ENCODE assay signal across 24 mouse cellular contexts in the genomic region with DNA sequence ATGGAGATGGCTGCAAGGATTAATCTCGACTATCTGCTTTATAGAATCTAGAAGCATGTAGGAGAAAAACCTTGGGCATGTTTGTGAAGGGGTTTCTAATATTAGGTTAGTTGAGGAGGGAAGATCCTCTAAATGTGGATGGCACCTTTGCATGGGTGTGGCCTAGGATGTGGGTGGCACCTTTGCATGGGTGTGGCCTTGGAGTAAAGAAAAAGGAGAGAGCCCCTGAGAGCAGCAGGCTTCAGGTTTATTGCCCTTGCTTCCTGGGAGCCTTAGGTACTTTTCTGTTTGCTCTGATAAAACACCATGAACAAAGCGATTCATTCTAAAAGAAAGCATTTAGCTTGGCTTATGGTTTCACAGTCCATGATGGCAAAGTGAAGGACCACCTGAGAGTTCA.
DNase-seq lines count a peak whose midpoint lies in the region; ATAC-seq and TF ChIP-seq lines count a peak whose summit lies in the region.
"Had no signal": no experiment of that assay in that cellular context is flagged by ENCODE, and none has a peak within 500 bp of the region (broad histone marks: within the 10 kb centered on the region; RNA-seq: fewer than 3 reads in every experiment).

No protein-coding gene starts in this region.

- peak overlapping the region; percentile 55; the same call in 1 of the 2 replicates for H3K27ac ChIP-seq in cerebellum, adult 2 months (ENCODE audit: insufficient read depth, low read length)
- no peak overlapping the region for H3K27ac ChIP-seq in intestine, postnatal 0 days (ENCODE audit: low read depth, low read length)
- H3K27ac ChIP-seq: embryonic facial prominence, embryonic 10.5 days; embryonic facial prominence, embryonic 12.5 days; forebrain, embryonic 13.5 days; forebrain, embryonic 15.5 days had no signal

- H3K9me3 ChIP-seq in intestine, postnatal 0 days (ENCODE audit: control insufficient read depth) = no peaks in the 10 kb centered on the region
- H3K9me3 ChIP-seq: embryonic facial prominence, embryonic 10.5 days; embryonic facial prominence, embryonic 12.5 days; forebrain, embryonic 13.5 days; forebrain, embryonic 15.5 days; G1E had no signal

- H3K9ac ChIP-seq in intestine, postnatal 0 days (ENCODE audit: low read depth, low read length) = no peak overlapping the region
- H3K9ac ChIP-seq: embryonic facial prominence, embryonic 12.5 days; forebrain, embryonic 13.5 days; forebrain, embryonic 15.5 days; forebrain, postnatal 0 days had no signal

- no peaks in the 10 kb centered on the region for H3K36me3 ChIP-seq in intestine, postnatal 0 days (ENCODE audit: control insufficient read depth, insufficient read depth)
- H3K36me3 ChIP-seq: embryonic facial prominence, embryonic 10.5 days; embryonic facial prominence, embryonic 12.5 days; forebrain, embryonic 15.5 days had no signal

- TF ChIP-seq CTCF in cerebellum, adult 2 months (IDR thresholded peaks at IDR 0.05; ENCODE audit: borderline replicate concordance, insufficient read depth, low read depth, low read length) = no peak
- no peak for TF ChIP-seq CTCF in intestine, postnatal 0 days (IDR thresholded peaks at IDR 0.05; ENCODE audit: low read depth)

- 94% methylated on average over 2 of the region's 2 CpGs for WGBS in cerebellum, adult 2 months
- 64% methylated on average over 2 of the region's 2 CpGs for WGBS in intestine, postnatal 0 days

- TF ChIP-seq POLR2A in cerebellum, adult 2 months (IDR thresholded peaks at IDR 0.05; ENCODE audit: borderline replicate concordance, insufficient read depth, low read length) = no peak

- no peak for DNase-seq in cerebellum, adult 2 months
- no peak for DNase-seq in frontal cortex, adult 2 months (ENCODE audit: extremely low spot score in 1 of 2, low spot score in 1 of 2)
- DNase-seq in urinary bladder, postnatal 25 days (ENCODE audit: low spot score) = no peak
- DNase-seq: adrenal gland, adult 8-10 months; adrenal gland, postnatal 14 days; adrenal gland, postnatal 36 days; B cell, adult 2 months; cerebellum, adult 11 months; cerebellum, adult 18-20 months; cerebellum, adult 9-10 months; cerebellum, postnatal 10 days; cerebellum, postnatal 25 days; forebrain, postnatal 0 days had no signal

- no peak for ATAC-seq in cerebellum, adult (ENCODE audit: insufficient number of reproducible peaks, low FRiP score, low TSS enrichment)
- ATAC-seq in intestine, postnatal 0 days = peak; percentile 63
- ATAC-seq: activated CD4-positive, CD25-positive, alpha-beta regulatory T cell, adult 4 months; CD4-positive, CD25-positive, alpha-beta regulatory T cell, adult 4 months; forebrain, embryonic 13.5 days; forebrain, embryonic 15.5 days; forebrain, postnatal 0 days; Patski had no signal

- no peaks in the 10 kb centered on the region for H3K27me3 ChIP-seq in cerebellum, adult 2 months (ENCODE audit: control insufficient read depth, insufficient read depth, low read length)
- no peaks in the 10 kb centered on the region for H3K27me3 ChIP-seq in intestine, postnatal 0 days (replicated peaks; ENCODE audit: control insufficient read depth, insufficient read depth, low read length)
- H3K27me3 ChIP-seq: CH12.LX; embryonic facial prominence, embryonic 12.5 days; forebrain, embryonic 13.5 days; forebrain, embryonic 15.5 days; Patski had no signal

- H3K4me3 ChIP-seq in cerebellum, adult 2 months (replicated peaks; ENCODE audit: insufficient read depth, low read depth, low read length) = no peak overlapping the region
- H3K4me3 ChIP-seq in intestine, postnatal 0 days (ENCODE audit: low read depth, low read length) = no peak overlapping the region
- H3K4me3 ChIP-seq: embryonic facial prominence, embryonic 10.5 days; embryonic facial prominence, embryonic 12.5 days; forebrain, embryonic 13.5 days; forebrain, embryonic 15.5 days had no signal

- no peak overlapping the region for H3K4me2 ChIP-seq in intestine, postnatal 0 days (replicated peaks; ENCODE audit: low read depth)
- H3K4me2 ChIP-seq: embryonic facial prominence, embryonic 12.5 days; forebrain, embryonic 13.5 days; forebrain, embryonic 15.5 days had no signal

- H3K4me1 ChIP-seq in cerebellum, adult 2 months (ENCODE audit: control insufficient read depth, insufficient read depth, low read length) = peaks cover 34% of the 10 kb centered on the region
- 0 out of 2 replicates have a peak, but pooled peaks cover 2% of the 10 kb centered on the region for H3K4me1 ChIP-seq in intestine, postnatal 0 days (replicated peaks; ENCODE audit: control insufficient read depth, insufficient read depth, low read length)
- H3K4me1 ChIP-seq: embryonic facial prominence, embryonic 12.5 days; forebrain, embryonic 13.5 days had no signal
